Mouse (Mus musculus) thymus, adult 2 months (tissue): Measurements from ENCODE around the gene Pik3c2a.

Source experiments
- CTCF ChIP-seq: fragments of 200-500 bp; IDR thresholded peaks from 2 replicates; pipeline ENCODE4 v1.5.1; 2012; ENCODE audit warnings: mild to moderate bottlenecking, control low read depth, low read length, moderate library complexity, borderline replicate concordance; ENCODE audit not compliant: control insufficient read depth, poor library complexity, insufficient read depth; ENCODE audit errors: extremely low read depth
- POLR2A ChIP-seq: fragments of 200-500 bp; IDR thresholded peaks from 2 replicates; pipeline ENCODE4 v1.6.1; 2012; ENCODE audit warnings: mild to moderate bottlenecking, low read length, control low read depth, moderate library complexity; ENCODE audit not compliant: control insufficient read depth, poor library complexity, insufficient read depth; ENCODE audit errors: extremely low read depth

GRCm38 (mm10) chr7:116290559-116290958 lies 152.7 kb downstream of the Pik3c2a start:
- no peak for TF ChIP-seq CTCF
- TF ChIP-seq POLR2A: no peak
